17 mouse cellular contexts compared by ENCODE assay signal in genomic region chr9:15619020-15619590, GRCm38 (mm10). TPM values are rescaled to one million over a fixed set of nuclear protein-coding genes. Genes with fewer than 3 reads are reported as not detected.
DNase-seq lines count a peak whose midpoint lies in the region; ATAC-seq and TF ChIP-seq lines count a peak whose summit lies in the region.
"Had no signal": no experiment of that assay in that cellular context is flagged by ENCODE, and none has a peak within 500 bp of the region (broad histone marks: within the 10 kb centered on the region; RNA-seq: fewer than 3 reads in every experiment).

No protein-coding gene starts in this region.

- H3K4me1 ChIP-seq in forebrain, embryonic 13.5 days = no peaks in the 10 kb centered on the region
- H3K4me1 ChIP-seq in forebrain, embryonic 12.5 days = no peaks in the 10 kb centered on the region
- no peaks in the 10 kb centered on the region for H3K4me1 ChIP-seq in kidney, postnatal 0 days (replicated peaks; ENCODE audit: insufficient read depth, low read length)
- H3K4me1 ChIP-seq in hindbrain, embryonic 15.5 days (replicated peaks) = peaks cover 7% of the 10 kb centered on the region; the same call in 1 of the 2 replicates
- no peaks in the 10 kb centered on the region for H3K4me1 ChIP-seq in midbrain, embryonic 16.5 days (ENCODE audit: control insufficient read depth, insufficient read depth, low read length)
- H3K4me1 ChIP-seq: neural tube, embryonic 12.5 days had no signal

- no peaks in the 10 kb centered on the region for H3K9me3 ChIP-seq in forebrain, embryonic 13.5 days (replicated peaks)
- H3K9me3 ChIP-seq in forebrain, embryonic 12.5 days = no peaks in the 10 kb centered on the region
- no peaks in the 10 kb centered on the region for H3K9me3 ChIP-seq in kidney, postnatal 0 days (replicated peaks; ENCODE audit: low read length)
- no peaks in the 10 kb centered on the region for H3K9me3 ChIP-seq in hindbrain, embryonic 15.5 days
- H3K9me3 ChIP-seq in midbrain, embryonic 16.5 days (replicated peaks; ENCODE audit: control insufficient read depth, low read length, poor library complexity, severe bottlenecking) = no peaks in the 10 kb centered on the region
- H3K9me3 ChIP-seq: forebrain, embryonic 15.5 days; neural tube, embryonic 12.5 days had no signal

- DNase-seq in kidney, postnatal 0 days (ENCODE audit: low spot score) = no peak
- no peak for DNase-seq in kidney, adult 11 months
- DNase-seq in left cerebral cortex, postnatal 14 days (ENCODE audit: low spot score in 2 of 2) = no peak
- no peak for DNase-seq in spleen, adult 18-20 months
- DNase-seq: cerebellum, postnatal 25 days; heart, postnatal 14 days; liver, postnatal 0 days; thymus, postnatal 4 days had no signal

- H3K4me3 ChIP-seq in forebrain, embryonic 13.5 days = no peak overlapping the region
- H3K4me3 ChIP-seq in forebrain, embryonic 12.5 days (replicated peaks) = no peak overlapping the region
- no peak overlapping the region for H3K4me3 ChIP-seq in kidney, postnatal 0 days (replicated peaks; ENCODE audit: low read depth, low read length)
- no peak overlapping the region for H3K4me3 ChIP-seq in hindbrain, embryonic 15.5 days
- H3K4me3 ChIP-seq in midbrain, embryonic 16.5 days (ENCODE audit: low read depth, low read length) = no peak overlapping the region
- H3K4me3 ChIP-seq: forebrain, embryonic 15.5 days; left cerebral cortex, adult 2 months; neural tube, embryonic 12.5 days had no signal

- ATAC-seq in forebrain, embryonic 13.5 days = 0 out of 2 replicates have a peak, but pooled peaks have one; percentile 50
- no peak for ATAC-seq in forebrain, embryonic 12.5 days (ENCODE audit: low FRiP score)
- ATAC-seq in kidney, postnatal 0 days (replicated peaks; ENCODE audit: low FRiP score, low read depth) = 0 out of 2 replicates have a peak, but pooled peaks have one; percentile 33
- peak; percentile 45; the same call in 1 of the 2 replicates for ATAC-seq in hindbrain, embryonic 15.5 days (ENCODE audit: low FRiP score, low read depth)
- ATAC-seq in midbrain, embryonic 16.5 days = peak; percentile 36; the same call in 1 of the 2 replicates
- ATAC-seq: intestine, embryonic 16.5 days; liver, postnatal 0 days; Patski had no signal

- no peak overlapping the region for H3K4me2 ChIP-seq in forebrain, embryonic 13.5 days
- no peak overlapping the region for H3K4me2 ChIP-seq in forebrain, embryonic 12.5 days
- H3K4me2 ChIP-seq in kidney, postnatal 0 days (ENCODE audit: low read length) = no peak overlapping the region
- H3K4me2 ChIP-seq in hindbrain, embryonic 15.5 days = no peak overlapping the region
- H3K4me2 ChIP-seq in midbrain, embryonic 16.5 days (ENCODE audit: low read length) = no peak overlapping the region
- H3K4me2 ChIP-seq: forebrain, embryonic 15.5 days; neural tube, embryonic 12.5 days had no signal

- H3K27me3 ChIP-seq in forebrain, embryonic 13.5 days = no peaks in the 10 kb centered on the region
- H3K27me3 ChIP-seq in forebrain, embryonic 12.5 days = no peaks in the 10 kb centered on the region
- H3K27me3 ChIP-seq in kidney, postnatal 0 days (ENCODE audit: insufficient read depth, low read length) = no peaks in the 10 kb centered on the region
- no peaks in the 10 kb centered on the region for H3K27me3 ChIP-seq in hindbrain, embryonic 15.5 days
- no peaks in the 10 kb centered on the region for H3K27me3 ChIP-seq in midbrain, embryonic 16.5 days (ENCODE audit: control insufficient read depth, insufficient read depth, low read depth, low read length)
- H3K27me3 ChIP-seq: forebrain, embryonic 15.5 days; neural tube, embryonic 12.5 days had no signal

- TF ChIP-seq CTCF in kidney, postnatal 0 days (IDR thresholded peaks at IDR 0.05; ENCODE audit: low read depth) = no peak

- H3K36me3 ChIP-seq in forebrain, embryonic 13.5 days (ENCODE audit: poor library complexity, severe bottlenecking) = no peaks in the 10 kb centered on the region
- H3K36me3 ChIP-seq in forebrain, embryonic 12.5 days (replicated peaks) = no peaks in the 10 kb centered on the region
- H3K36me3 ChIP-seq in kidney, postnatal 0 days (ENCODE audit: insufficient read depth, low read length) = no peaks in the 10 kb centered on the region
- H3K36me3 ChIP-seq in hindbrain, embryonic 15.5 days = no peaks in the 10 kb centered on the region
- H3K36me3 ChIP-seq in midbrain, embryonic 16.5 days (ENCODE audit: control insufficient read depth, insufficient read depth, low read length) = no peaks in the 10 kb centered on the region
- H3K36me3 ChIP-seq: forebrain, embryonic 15.5 days; neural tube, embryonic 12.5 days had no signal

- H3K27ac ChIP-seq in forebrain, embryonic 13.5 days = no peak overlapping the region
- H3K27ac ChIP-seq in forebrain, embryonic 12.5 days = no peak overlapping the region
- no peak overlapping the region for H3K27ac ChIP-seq in kidney, postnatal 0 days
- no peak overlapping the region for H3K27ac ChIP-seq in hindbrain, embryonic 15.5 days (replicated peaks)
- H3K27ac ChIP-seq in midbrain, embryonic 16.5 days (ENCODE audit: low read length) = no peak overlapping the region
- H3K27ac ChIP-seq: forebrain, embryonic 15.5 days; left cerebral cortex, adult 2 months; neural tube, embryonic 12.5 days had no signal

- 72% methylated on average over 10 of the region's 10 CpGs for WGBS in forebrain, embryonic 13.5 days
- WGBS in forebrain, embryonic 12.5 days = 69% methylated on average over 10 of the region's 10 CpGs
- WGBS in kidney, postnatal 0 days = 19% methylated on average over 10 of the region's 10 CpGs
- WGBS in hindbrain, embryonic 15.5 days = 48% methylated on average over 10 of the region's 10 CpGs
- 65% methylated on average over 10 of the region's 10 CpGs for WGBS in midbrain, embryonic 16.5 days

- H3K9ac ChIP-seq in forebrain, embryonic 13.5 days = no peak overlapping the region
- no peak overlapping the region for H3K9ac ChIP-seq in forebrain, embryonic 12.5 days
- no peak overlapping the region for H3K9ac ChIP-seq in kidney, postnatal 0 days (ENCODE audit: low read depth, low read length)
- H3K9ac ChIP-seq in hindbrain, embryonic 15.5 days = no peak overlapping the region
- H3K9ac ChIP-seq in midbrain, embryonic 16.5 days (ENCODE audit: low read depth, low read length) = no peak overlapping the region
- H3K9ac ChIP-seq: forebrain, embryonic 15.5 days; liver, postnatal 0 days; neural tube, embryonic 12.5 days had no signal

- intact Hi-C loops in left cerebral cortex, postnatal 14 days (cut with DNase I) = no loop called here

RNA-seq across cellular contexts. Expression of gene Deup1, which starts 8.6 kb away (rescaled TPM):
- 1.5 and 3.5 TPM in 2 replicates for polyA plus RNA-seq in forebrain, embryonic 13.5 days (2015; fragmentation: Nextera tagmentation; extraction: Ambion mirVana)
- polyA plus RNA-seq in forebrain, embryonic 12.5 days (2016; fragmentation: Nextera tagmentation; extraction: Ambion mirVana) = 1.2 and 3.0 TPM in 2 replicates
- polyA plus RNA-seq in kidney, postnatal 0 days (2015; fragmentation: Nextera tagmentation; extraction: Ambion mirVana) = 0.70 and 0.74 TPM in 2 replicates
- 1.3 and 2.3 TPM in 2 replicates for polyA plus RNA-seq in hindbrain, embryonic 15.5 days (2015; fragmentation: Nextera tagmentation; extraction: Ambion mirVana)
- 1.9 and 3.1 TPM in 2 replicates for polyA plus RNA-seq in midbrain, embryonic 16.5 days (2015; fragmentation: Nextera tagmentation; extraction: Ambion mirVana)
- total RNA-seq in left cerebral cortex, postnatal 14 days (2021) = under 1 TPM; 0.35 to 0.68 TPM
- polyA plus RNA-seq: Patski had no signal
